Mouse (Mus musculus): ENCODE data around the gene Ccdc150. TPM values are rescaled to one million over a fixed set of nuclear protein-coding genes. Genes with fewer than 3 reads are reported as not detected.

The Ccdc150 gene
- polyA plus RNA-seq, 1 experiment from 2014 or later, result 0.20 TPM

DNA sequence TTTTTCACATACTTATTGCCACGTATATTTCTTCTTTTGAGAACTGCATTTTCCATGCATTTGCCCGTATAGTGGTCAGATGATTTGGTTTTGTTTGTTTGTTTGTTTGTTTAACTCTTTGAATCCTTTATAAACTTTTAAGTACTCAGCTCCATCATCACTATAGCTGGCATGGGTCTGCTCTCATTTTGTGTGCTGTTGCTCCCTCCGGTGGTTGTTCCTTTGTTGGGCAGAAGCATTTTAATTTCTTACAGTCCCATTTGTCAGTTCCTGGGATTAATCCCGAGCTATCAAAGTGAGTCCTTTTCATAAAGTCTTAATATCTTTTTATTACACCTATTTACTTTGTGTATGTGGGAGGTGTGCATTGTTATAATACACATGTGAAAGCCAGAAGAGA, 82.5 kb downstream of the Ccdc150 start:
- no peaks in the 10 kb centered on the region for H3K9me3 ChIP-seq (ENCODE audit: control insufficient read depth, low read length)
- 57% methylated on average over 4 of the region's 4 CpGs for WGBS
- no peak; the same call in 1 of the 2 replicates for ATAC-seq (ENCODE audit: low FRiP score)

DNA sequence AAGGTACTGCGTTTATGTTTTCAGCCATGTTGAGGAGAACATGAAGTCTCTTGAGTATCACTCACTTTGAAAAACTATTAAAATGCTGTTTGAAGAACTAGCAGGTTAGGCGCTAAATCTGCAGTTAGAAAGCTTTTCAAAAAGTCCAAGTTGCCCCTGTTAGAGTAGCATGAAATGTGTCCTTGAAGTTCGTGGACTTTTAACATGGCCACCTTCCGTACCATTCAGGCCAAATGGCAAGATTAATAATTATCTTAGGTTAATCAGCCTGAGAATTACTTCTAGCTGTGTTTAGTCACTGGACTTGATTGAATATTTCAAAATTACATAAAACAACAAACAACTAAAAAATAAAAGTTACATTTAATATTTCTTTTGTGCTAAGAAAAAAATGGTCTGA, 104.3 kb downstream of the Ccdc150 start:
- ATAC-seq (ENCODE audit: low FRiP score) (no peak), DNase-seq (ENCODE audit: low spot score) (no peak)
- H3K9ac ChIP-seq, result no peak overlapping the region
- no peaks in the 10 kb centered on the region for H3K4me1 ChIP-seq (replicated peaks; ENCODE audit: control insufficient read depth, insufficient read depth, low read length)
- no peak overlapping the region for H3K27ac ChIP-seq
- no peak overlapping the region for H3K4me2 ChIP-seq (replicated peaks)
- H3K27me3 ChIP-seq (ENCODE audit: control insufficient read depth, insufficient read depth, low read length), result no peaks in the 10 kb centered on the region
- no peaks in the 10 kb centered on the region for H3K36me3 ChIP-seq (replicated peaks; ENCODE audit: control insufficient read depth, insufficient read depth)
- H3K9me3 ChIP-seq (ENCODE audit: control insufficient read depth, low read length), result no peaks in the 10 kb centered on the region
- H3K4me3 ChIP-seq (replicated peaks; ENCODE audit: low read length), result no peak overlapping the region
- WGBS, result 95% methylated on average over 4 of the region's 4 CpGs

More for the DNA sequence above, 82.5 kb downstream of the Ccdc150 start:
- Histone ChIP-seq H3K36me3 (replicated peaks; ENCODE audit: control insufficient read depth, insufficient read depth) (no peaks in the 10 kb centered on the region), H3K27me3 (ENCODE audit: control insufficient read depth, insufficient read depth, low read length) (no peaks in the 10 kb centered on the region), H3K27ac (no peak overlapping the region), H3K4me1 (replicated peaks; ENCODE audit: control insufficient read depth, insufficient read depth, low read length) (no peaks in the 10 kb centered on the region), H3K4me2 (replicated peaks) (no peak overlapping the region), H3K4me3 (replicated peaks; ENCODE audit: low read length) (no peak overlapping the region), H3K9ac (no peak overlapping the region)
- peak; percentile 60 for DNase-seq (ENCODE audit: low spot score)

DNA sequence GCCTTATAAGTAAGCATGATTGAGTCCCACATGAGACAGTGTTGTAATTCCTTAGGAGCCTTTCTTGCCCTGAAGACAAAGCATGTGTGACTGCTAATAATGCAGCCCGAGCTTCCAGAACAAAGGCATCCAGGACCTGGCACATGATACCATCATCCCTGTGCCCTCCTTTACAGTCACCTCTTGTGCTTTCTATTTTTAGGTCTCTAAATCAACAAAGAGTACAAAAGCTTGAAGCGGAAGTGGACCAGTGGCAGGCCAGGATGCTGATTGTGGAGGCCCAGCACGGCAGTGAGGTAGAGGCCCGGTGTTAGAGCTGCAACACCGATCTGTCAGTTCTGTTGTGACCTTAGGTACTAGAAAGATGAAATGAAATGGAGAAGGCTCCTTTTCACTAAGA, 105.0 kb downstream of the Ccdc150 start:
- Histone ChIP-seq H3K9me3 (ENCODE audit: control insufficient read depth, low read length) (no peaks in the 10 kb centered on the region), H3K4me2 (replicated peaks) (no peak overlapping the region), H3K9ac (no peak overlapping the region), H3K4me1 (replicated peaks; ENCODE audit: control insufficient read depth, insufficient read depth, low read length) (no peaks in the 10 kb centered on the region), H3K36me3 (replicated peaks; ENCODE audit: control insufficient read depth, insufficient read depth) (no peaks in the 10 kb centered on the region), H3K27ac (no peak overlapping the region), H3K27me3 (ENCODE audit: control insufficient read depth, insufficient read depth, low read length) (no peaks in the 10 kb centered on the region), H3K4me3 (replicated peaks; ENCODE audit: low read length) (no peak overlapping the region)
- ATAC-seq (ENCODE audit: low FRiP score) (no peak), DNase-seq (ENCODE audit: low spot score) (no peak)
- 81% methylated on average over 5 of the region's 5 CpGs for WGBS

DNA sequence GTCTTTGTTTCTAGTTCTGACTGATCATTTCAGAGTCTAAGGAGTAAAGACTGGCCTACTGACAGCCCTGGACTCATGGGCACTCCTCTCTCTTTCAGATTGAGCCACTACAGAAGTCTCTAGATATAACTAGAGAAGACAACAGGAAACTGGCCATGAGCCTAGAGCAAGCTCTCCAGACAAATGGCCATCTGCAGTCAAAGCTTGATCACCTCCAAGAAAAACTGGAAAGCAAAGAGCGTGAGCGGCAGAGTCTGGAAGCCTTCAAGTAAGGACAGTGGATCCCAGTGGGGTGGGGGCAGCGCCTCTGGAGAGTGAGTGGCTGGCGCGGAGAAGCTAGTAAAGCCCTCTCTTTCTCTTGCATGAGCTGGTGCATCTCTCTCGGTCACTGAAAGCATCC, 106.1 kb downstream of the Ccdc150 start:
- ATAC-seq (ENCODE audit: low FRiP score) (no peak), DNase-seq (ENCODE audit: low spot score) (no peak)
- Histone ChIP-seq H3K9ac (no peak overlapping the region), H3K36me3 (replicated peaks; ENCODE audit: control insufficient read depth, insufficient read depth) (no peaks in the 10 kb centered on the region), H3K27me3 (ENCODE audit: control insufficient read depth, insufficient read depth, low read length) (no peaks in the 10 kb centered on the region), H3K4me3 (replicated peaks; ENCODE audit: low read length) (no peak overlapping the region), H3K4me2 (replicated peaks) (no peak overlapping the region), H3K27ac (no peak overlapping the region), H3K4me1 (replicated peaks; ENCODE audit: control insufficient read depth, insufficient read depth, low read length) (no peaks in the 10 kb centered on the region), H3K9me3 (ENCODE audit: control insufficient read depth, low read length) (no peaks in the 10 kb centered on the region)
- WGBS, result 83% methylated on average over 6 of the region's 6 CpGs

DNA sequence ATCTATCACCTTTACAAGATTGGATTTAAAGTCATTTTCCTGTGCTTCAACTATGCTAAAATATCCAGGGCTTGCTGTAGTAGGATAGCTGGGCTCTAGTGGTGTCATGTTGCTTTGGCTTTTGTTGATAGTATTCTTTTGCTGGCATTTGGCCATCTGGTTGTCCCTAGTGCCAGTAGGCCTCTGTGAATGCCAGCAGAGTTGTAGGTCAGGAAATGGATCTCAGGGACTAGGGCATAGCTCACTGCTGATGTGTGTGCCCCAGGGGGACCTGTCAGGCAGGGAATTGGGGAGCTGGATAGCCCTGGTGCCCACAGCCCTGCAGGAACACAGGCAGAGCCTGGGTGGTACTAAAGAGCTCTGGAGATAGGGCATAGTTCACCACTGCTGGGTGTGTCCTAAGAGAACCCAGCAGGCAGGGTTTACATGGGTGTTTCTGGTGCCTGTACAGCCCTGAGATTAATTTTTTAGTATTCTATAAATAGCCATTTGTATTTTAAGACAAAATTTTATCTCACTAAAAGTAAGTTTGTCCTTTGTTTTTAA, 127.1 kb downstream of the Ccdc150 start:
- no peak for ATAC-seq (ENCODE audit: low FRiP score)
- no peak for DNase-seq (ENCODE audit: low spot score)
- no peak overlapping the region for H3K4me3 ChIP-seq (replicated peaks; ENCODE audit: low read length)

DNA sequence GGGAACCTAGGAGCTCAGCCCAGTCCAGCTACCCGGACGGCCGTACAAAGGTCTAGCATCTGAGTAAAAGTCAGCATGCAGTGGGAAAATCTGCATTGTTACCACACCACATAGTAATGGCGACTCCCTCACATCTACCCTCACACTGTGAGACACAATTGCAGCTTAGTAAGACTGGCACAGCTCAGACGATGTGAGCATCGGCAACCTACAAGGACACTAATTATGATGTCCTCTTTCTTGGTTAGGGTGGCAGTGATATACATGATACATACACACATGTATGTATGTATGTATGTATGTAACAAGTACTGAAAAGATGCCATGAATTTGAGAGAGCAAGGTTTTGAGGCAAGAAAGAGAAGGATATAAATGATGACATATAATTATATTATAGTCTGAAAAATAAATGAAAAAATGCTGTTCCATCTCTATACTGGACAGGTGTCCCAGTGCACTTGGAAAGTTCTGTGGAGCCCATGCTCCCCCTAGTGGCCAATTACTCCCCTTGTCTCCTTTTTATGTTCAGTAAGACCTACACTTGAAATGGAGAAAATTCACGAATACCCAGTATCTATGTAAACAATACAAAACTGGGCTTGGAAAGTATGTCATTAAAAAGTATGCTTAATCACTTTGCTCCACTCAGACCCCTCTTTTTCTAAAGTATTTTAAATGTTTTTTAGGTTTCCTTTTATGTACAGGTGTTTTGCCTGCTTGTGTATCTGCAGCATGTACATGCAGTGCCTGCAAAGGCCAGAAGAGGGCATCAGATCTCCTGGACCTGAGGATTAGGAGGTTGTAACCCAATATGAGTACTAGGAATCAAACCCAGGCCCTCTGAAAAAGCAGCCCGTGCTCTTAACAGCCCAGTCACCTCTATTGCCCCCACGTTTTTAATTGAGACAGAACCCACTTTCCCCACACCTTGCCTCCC, 130.8 kb downstream of the Ccdc150 start:
- 90% methylated on average over 9 of the region's 9 CpGs for WGBS
- no peaks in the 10 kb centered on the region for H3K4me1 ChIP-seq (replicated peaks; ENCODE audit: control insufficient read depth, insufficient read depth, low read length)
- DNase-seq (ENCODE audit: low spot score) (peak; percentile 80), ATAC-seq (ENCODE audit: low FRiP score) (peak; percentile 78)
- no peak overlapping the region for H3K4me2 ChIP-seq (replicated peaks)
- no peak overlapping the region for H3K4me3 ChIP-seq (replicated peaks; ENCODE audit: low read length)
- H3K9ac ChIP-seq, result no peak overlapping the region
- H3K9me3 ChIP-seq (ENCODE audit: control insufficient read depth, low read length), result no peaks in the 10 kb centered on the region
- H3K27ac ChIP-seq, result no peak overlapping the region
- H3K36me3 ChIP-seq (replicated peaks; ENCODE audit: control insufficient read depth, insufficient read depth), result no peaks in the 10 kb centered on the region
- H3K27me3 ChIP-seq (ENCODE audit: control insufficient read depth, insufficient read depth, low read length), result no peaks in the 10 kb centered on the region

More for the DNA sequence above, 127.1 kb downstream of the Ccdc150 start:
- no peak overlapping the region for H3K4me2 ChIP-seq (replicated peaks)
- H3K9ac ChIP-seq, result no peak overlapping the region
- no peaks in the 10 kb centered on the region for H3K27me3 ChIP-seq (ENCODE audit: control insufficient read depth, insufficient read depth, low read length)
- H3K27ac ChIP-seq, result no peak overlapping the region
- H3K9me3 ChIP-seq (ENCODE audit: control insufficient read depth, low read length), result no peaks in the 10 kb centered on the region
- H3K36me3 ChIP-seq (replicated peaks; ENCODE audit: control insufficient read depth, insufficient read depth), result no peaks in the 10 kb centered on the region
- no peaks in the 10 kb centered on the region for H3K4me1 ChIP-seq (replicated peaks; ENCODE audit: control insufficient read depth, insufficient read depth, low read length)

DNA sequence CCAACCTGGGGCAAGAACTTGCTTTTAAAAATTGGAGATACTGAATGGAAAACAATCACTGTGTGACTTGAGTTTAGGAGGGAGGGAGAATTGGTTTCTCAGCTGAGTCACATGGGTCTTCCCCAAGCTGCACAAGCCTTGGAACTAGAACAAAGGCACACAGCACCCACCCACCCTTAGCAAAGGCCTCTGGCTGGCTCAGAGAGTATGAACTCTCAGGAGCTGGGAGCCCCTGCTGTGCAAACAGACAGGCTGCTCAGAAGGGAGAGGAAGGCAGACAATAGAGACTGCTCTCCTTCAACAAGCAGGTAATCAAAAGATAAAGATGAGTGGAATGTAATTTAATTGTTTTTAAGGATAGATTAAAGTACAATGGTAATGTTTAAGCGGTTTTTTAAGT, 133.7 kb downstream of the Ccdc150 start:
- no peaks in the 10 kb centered on the region for H3K27me3 ChIP-seq (ENCODE audit: control insufficient read depth, insufficient read depth, low read length)
- no peak overlapping the region for H3K4me3 ChIP-seq (replicated peaks; ENCODE audit: low read length)
- H3K4me2 ChIP-seq (replicated peaks), result no peak overlapping the region
- H3K36me3 ChIP-seq (replicated peaks; ENCODE audit: control insufficient read depth, insufficient read depth), result no peaks in the 10 kb centered on the region
- WGBS, result 22% methylated on average over 1 of the region's 1 CpGs
- ATAC-seq (ENCODE audit: low FRiP score) (no peak), DNase-seq (ENCODE audit: low spot score) (no peak)
- H3K9me3 ChIP-seq (ENCODE audit: control insufficient read depth, low read length), result no peaks in the 10 kb centered on the region
- no peak overlapping the region for H3K9ac ChIP-seq
- no peaks in the 10 kb centered on the region for H3K4me1 ChIP-seq (replicated peaks; ENCODE audit: control insufficient read depth, insufficient read depth, low read length)
- H3K27ac ChIP-seq, result no peak overlapping the region

DNA sequence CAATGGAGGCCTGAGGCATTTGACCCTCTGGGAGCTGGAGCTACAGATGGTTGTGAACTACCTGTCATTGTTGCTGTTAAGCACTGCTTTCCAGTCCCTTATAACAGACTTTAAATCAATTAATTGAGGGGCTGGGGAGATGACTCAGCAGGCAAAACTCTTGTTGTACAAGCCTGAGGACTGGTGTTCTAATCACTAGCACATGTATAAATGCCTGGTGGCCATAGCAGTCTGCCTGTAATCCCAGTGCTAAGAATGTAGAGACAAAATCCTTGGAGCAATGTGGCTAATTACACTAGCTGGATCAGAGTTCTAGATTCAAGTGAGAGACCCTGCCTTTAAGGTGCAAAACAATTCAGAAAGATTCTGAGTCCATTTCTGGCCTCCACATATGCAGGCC, 152.3 kb downstream of the Ccdc150 start:
- Histone ChIP-seq H3K4me3 (replicated peaks; ENCODE audit: low read length) (no peak overlapping the region), H3K27me3 (ENCODE audit: control insufficient read depth, insufficient read depth, low read length) (no peaks in the 10 kb centered on the region), H3K4me1 (replicated peaks; ENCODE audit: control insufficient read depth, insufficient read depth, low read length) (no peaks in the 10 kb centered on the region), H3K9ac (no peak overlapping the region), H3K27ac (no peak overlapping the region), H3K9me3 (ENCODE audit: control insufficient read depth, low read length) (no peaks in the 10 kb centered on the region), H3K36me3 (replicated peaks; ENCODE audit: control insufficient read depth, insufficient read depth) (peaks cover 66% of the 10 kb centered on the region), H3K4me2 (replicated peaks) (no peak overlapping the region)
- ATAC-seq (ENCODE audit: low FRiP score), result no peak
- no peak for DNase-seq (ENCODE audit: low spot score)

Data from hindbrain, embryonic 14.5 days (tissue).